Mouse (Mus musculus) right cerebral cortex, postnatal 14 days (tissue): ENCODE results near the gene Bco1.

Experiments used
- DNase-seq: peaks from one replicate; pipeline ENCODE4 v3.0.0; 2022

Gene Bco1

DNA sequence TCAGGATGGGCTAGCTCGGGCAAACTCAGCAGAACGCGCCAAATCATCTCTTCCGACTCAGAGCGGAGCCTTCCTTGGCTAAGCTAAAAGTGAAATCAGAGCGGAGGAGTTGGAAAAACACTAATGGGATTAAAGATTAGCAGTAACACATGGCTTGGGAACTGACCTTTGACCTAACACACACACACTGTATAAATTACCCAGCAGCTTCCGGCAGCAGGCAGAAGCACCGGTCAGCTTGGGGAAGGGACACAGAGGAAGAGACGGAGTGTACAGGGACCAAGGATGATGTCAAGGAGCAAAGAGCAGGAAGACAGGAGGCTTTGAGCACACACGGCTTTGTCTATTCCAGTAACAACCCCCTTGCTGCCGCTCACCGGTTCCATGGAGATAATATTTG is at the start of gene Bco1:
Gene Bco1 (plus strand): TSS at position 208 of the 400 bp plus-strand sequence.
- no peak for DNase-seq

DNA sequence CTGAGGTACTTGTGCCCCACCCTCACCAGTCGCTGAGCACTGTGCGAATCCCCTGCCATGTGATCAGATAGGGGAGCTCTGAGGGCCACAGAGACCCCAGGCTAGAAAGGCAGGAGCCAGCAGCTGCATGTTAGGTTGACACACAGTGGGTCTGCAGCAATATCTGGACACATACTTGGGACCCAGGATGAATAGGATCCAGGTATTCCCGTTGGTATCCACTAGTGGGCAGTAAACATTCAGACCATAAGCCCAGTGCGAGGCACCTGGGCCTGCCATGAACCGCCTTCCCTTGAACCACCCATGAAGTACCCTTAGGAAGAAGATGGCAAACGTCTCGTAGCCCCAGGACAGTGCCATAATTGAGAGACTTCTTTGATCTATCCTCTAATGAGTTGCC is 46.2 kb upstream of the Bco1 start:
- DNase-seq: no peak

DNA sequence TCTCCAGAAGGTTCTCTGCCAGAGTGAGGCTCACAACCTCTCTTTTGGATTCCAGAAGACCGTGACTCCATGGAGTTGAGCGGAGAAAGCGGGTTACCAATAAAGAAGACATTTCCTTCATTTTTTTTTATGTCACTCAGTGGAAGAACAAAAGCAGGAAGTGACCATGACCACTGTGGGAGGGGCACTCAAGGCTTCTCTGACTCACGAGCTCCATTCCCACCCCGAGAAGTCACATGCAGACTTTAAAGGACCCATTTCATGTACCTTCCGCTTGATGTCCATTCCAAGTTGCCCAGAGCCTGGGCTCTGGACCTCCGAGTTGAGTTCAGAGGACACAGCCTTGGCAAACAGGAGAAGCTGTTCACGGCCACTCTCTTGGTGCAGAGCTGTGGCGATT is 44.9 kb upstream of the Bco1 start:
- no peak for DNase-seq

DNA sequence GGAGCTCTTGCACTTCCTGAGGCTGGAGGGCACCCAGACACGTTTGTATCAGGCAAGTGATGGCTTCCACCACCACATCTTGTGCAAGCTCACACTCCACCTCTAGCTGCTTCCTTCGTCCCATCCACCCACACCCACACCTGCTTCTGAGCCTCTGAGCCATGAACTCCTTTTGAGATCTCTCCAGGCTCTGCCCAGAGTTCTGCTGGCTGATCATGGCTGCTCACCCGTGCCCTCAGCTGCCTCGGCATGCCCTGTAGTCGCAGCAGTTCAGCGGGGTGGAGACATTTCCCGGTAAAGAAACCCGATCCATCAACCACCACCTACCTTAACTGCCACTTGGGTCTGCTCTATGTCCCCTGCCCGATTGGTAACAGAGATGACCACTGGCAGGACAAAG is 44.3 kb upstream of the Bco1 start:
- DNase-seq: no peak

DNA sequence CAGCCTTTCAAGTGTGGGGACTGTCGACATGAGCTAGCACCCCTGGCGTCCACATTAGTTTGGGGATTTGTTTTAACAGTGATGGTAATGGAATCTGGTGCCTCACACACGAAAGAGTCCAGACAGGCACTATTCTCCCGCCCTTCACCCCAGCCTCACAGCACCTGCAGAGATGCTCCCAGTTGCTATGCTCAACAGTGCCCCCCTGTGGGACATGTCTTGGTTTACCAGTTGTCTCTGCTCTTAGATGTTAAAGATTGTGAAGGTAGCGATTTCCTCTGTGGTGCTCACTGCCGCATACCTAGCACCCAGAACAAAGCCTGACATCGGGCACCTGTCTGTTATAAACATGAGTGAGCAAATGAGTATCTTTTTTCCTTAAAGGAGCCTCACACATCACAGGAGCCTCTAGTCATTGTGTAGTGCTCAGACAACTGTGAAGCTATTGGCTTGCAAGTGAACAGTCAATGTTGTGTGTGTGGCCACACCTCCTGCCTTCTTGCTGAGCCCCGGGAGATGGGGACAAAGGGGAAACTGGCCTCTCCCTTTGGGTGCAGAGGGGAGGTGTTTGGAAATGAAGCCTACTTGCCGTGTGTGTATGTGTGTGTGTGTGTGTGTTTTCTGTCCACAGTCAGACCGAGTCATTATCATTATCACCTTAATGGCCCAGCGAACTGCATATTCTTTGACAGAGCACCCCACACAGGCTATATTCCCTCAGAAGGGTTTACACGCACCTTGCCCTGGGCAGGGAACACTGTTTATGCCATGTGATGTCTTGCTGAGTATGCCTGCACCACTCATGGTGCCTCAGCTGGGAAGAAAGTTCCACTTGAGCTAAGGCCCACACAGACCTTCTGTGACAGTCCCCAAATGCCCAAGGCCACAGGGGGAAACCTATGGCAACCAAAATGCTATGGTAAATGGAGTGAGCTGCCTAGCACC is 42.2 kb upstream of the Bco1 start:
- DNase-seq: peak; percentile 24

DNA sequence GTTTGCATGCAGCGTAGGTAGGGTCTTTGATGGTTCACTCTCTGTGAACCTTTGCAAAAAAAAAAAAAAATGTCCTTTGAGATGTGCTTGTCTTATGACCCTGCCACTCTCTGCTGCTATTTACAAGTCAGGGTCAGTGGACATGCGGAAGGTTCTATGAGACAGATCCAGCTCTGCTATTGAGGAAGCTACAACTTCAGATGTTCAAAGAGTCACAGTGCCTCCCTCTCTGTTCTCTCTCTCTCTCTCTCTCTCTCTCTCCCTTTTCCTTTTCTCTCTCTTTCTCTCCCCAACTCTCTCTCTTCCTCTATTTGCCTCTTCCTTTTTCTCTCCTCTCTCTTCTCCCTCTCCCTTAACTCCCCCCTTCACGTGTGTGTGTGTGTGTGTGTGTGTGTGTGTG is 41.5 kb upstream of the Bco1 start:
- DNase-seq: no peak

DNA sequence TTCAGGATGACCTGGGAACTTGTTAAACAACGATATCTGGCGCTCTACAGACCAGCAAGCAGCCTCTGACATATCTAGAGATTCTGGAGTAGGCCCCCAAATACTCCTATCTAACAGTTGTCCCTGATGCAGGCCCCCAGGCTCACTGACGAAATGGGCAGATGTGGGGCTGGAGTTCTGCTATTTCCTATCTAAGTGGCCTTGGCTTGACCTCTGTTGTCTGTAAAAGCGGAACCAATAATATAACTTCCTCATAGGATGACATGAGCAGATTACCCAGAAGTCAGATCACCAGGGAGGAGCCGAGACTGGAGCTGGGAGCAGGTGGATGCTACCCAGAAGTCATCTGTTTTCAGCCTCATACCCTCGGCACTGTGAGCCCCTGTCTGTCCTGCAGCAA is 40.6 kb upstream of the Bco1 start:
- DNase-seq: no peak

DNA sequence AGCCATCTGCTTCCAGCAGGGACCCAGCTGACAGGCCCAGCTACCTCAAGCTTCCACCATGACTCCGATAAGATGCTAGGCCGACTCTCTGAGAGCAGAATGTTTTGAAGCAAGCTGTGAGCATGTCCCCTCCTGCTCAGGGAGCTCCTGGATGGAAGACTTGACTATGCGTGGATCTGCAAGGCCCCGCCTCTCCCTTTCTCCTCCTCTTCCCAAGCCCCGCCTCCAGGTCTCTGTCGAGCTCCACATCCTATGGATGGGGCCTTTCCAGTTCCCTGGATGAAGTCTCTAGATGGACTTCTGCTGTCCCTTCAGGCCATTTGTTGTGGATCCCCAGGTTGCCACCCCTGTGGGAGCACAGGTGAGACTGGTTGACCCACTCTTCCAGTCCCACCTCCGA is 36.6 kb upstream of the Bco1 start:
- DNase-seq: no peak

DNA sequence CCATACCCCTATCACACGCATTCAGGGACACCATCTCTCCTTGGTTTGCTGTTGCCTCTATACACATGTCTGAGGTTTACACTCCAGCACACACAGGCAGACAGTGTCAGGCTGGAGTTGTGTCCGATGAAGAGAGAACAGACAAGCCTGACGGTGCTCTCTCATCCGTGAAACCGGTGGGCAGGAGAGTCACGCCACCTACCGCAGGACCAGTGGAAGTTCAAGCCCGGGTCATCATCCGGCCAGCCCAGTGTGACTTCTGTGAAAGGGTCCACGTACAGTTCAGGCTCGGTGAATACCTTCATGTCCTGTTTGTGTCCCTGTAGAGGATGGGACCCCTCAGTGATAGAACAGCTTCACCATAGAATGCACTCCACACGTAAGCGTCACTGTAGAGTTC is 35.3 kb upstream of the Bco1 start:
- DNase-seq: no peak

DNA sequence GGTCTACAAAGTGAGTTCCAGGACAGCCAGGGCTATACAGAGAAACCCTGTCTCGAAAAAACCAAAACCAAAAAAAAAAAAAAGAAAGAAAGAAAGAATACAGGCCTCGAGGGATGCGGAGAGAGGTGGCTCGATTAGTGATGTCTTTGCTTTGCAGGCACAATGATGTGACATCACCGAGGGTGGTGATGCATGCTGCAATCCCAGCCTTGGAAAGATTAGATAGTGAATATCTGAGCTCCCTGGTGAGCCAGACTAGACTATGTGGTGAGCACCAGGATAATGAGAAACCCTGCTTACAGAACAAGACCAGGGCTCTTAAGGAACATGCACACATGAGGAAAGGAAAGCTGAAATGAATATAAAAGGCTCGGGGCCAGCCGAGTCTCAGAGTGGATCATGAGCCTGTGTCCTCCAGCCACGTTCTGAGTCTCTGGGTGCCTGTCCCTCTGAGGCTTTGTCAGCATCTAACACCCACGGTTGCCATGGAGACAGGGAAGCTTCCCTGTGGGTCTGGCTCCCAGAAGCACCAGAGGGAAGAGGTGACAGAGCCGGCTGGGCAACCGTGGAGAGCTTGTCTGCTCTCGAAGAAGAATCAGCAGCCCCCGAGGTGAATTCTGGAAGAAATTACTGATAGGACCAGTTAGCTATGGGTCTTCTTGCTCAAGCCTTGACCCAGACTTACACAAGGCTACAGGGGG is 34.3 kb upstream of the Bco1 start:
- DNase-seq: peak; percentile 56

DNA sequence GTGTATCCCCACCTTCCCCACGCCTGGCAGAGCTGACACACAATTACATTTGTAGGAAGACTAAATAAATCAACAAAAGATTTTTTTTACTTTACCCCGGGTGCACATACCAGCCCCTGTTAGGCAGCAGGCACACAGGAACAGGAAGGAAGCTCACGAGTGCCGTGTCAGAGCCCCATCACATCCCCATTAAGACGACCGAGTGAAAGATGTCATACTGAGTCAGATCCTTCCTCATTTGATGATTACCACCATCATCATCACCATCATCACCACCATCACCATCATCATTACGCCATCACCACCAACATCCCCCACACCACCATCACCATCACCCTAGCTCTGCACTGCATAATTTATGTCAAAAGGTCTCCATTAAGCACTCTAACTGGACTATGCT is 28.7 kb upstream of the Bco1 start:
- no peak for DNase-seq

DNA sequence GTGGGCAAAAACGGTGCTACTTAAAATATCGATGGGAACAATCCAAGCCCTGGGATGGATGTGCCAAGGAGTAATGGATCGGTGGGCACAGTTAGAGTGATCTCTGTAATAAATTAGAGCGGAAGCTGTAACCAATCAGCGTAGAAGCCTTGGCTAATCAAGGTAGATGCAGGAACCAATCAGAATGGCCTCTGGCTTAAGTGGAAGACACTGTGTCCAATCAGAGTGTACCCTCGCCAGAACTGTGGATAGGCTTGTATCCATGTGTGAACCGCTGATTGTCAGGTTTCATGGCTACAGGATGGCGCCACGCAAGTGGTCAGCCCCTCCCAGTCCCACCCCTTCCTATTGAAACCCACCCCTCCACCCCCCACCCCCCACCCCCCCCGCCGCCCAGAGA is 28.3 kb upstream of the Bco1 start:
- DNase-seq: no peak

DNA sequence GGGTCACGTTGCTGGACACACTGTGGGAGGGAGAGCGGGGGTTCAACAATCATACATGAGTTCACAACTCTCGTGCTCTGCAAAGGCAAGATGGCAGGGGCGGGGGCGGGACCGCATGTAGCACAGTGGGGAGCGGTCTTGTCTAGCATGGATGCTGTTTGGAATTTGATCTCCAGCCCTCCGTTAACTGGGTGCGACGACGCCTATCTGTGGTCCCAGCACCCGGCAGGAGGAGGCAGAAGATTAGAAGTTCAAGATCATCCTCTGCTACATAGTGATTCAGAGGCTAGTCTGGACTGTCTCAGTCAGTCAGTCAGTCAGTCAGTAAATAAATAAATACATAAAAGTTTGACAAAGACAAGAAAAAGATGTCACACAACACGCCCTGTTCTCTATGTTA is 27.4 kb upstream of the Bco1 start:
- DNase-seq: no peak

DNA sequence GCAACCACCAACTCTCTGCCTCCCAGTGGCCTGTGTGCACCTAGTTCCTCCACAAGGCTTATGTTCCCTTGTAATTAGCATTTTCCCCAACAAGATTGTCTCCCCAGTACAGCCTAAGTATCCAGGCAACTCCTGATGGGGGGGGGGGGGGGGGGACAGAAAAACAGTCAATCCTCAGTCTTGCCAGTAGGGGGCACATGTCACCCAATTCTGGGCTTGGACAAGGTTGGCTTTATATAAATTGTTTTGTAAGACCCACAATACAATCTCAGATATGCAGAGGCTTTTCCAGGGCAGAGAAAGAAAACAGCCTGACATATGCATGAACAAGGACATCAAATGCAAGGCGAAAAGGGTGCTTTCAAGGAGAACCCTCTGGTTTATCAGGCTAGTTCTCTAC is 25.9 kb upstream of the Bco1 start:
- peak; percentile 26 for DNase-seq

DNA sequence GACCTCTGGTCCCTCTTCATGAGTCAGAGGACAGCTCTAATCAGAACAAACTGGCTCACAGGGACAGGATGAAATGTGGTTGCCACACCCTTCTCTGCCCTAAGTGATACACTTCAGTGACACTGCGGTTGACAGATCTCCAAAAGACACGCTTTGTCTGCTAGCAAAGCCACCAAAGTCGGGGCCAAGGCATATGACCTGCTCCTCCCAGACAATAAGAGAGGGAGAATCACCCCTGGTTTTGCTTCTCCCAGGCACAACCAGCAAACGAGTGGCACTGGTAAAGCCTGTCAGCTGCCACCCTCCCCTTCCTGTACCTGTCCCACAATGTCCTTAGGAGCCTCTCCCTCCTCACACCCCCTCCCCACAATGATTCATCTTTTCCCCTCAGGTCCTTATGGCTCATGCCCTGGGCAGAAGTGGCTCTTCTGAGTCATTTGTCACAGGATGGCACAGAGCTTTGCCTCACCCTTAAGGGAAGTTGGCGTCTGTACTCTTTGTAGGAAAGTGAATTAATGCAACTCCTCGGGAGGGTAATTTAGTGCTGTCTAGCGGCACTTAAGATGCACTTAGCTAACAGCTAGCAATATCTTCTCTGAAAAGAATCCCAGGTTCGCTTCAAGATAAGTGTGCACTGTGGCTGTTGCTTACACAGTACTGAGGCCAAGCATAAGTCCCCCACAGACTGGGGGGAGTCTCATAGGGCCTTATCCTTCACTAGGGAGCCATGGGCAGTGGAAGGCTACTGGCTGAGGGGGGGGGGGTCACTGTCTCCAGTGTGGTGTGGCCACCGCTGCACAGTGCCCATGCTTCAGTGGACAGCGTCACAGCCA is 21.1 kb upstream of the Bco1 start:
- no peak for DNase-seq

DNA sequence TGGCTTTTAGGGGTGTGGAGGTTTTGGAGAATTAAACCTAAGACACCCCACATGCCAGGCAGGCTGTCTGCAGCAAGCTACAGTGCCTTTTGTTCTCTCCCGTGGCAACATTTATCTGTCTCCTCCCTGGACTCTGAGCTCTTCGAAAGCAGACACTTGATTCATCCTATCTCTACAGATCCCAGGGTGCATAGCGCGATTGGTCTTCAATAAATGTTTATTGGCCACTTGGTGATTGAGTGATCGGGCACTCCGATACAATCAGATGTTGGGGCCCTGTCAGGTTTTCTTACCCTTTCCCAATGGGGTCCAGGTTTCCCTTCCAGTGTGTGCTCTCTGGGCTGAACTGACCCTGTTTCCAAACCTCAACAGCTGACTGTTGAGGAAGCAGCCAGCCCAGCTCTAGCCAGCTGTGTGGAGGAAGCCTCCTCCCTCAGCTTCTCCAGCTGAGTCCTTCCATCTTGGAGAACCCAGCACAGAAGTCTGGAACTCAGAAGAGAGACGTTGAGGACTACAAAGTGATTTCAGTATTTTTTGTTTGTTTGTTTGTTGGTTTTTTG is 17.2 kb upstream of the Bco1 start:
- DNase-seq: no peak

DNA sequence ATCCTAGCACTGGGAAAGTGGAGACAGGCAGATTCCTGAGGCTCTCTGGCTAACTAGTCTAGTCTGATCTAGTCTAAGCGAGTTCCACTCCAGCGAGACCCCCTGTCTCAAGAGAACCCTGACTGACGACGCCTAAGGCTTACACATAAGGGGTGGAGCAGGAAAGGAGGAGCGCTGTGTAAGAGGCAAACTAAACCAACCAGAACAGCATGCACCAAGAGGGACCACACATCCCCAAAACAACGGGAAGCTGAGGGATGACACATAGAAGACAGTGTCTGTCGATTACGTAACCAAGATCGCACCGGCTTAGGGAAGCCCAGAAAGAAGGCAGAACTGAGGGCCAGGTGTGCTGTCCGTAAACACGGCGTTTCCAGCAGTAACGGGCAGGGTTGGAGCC is 16.0 kb upstream of the Bco1 start:
- no peak for DNase-seq

DNA sequence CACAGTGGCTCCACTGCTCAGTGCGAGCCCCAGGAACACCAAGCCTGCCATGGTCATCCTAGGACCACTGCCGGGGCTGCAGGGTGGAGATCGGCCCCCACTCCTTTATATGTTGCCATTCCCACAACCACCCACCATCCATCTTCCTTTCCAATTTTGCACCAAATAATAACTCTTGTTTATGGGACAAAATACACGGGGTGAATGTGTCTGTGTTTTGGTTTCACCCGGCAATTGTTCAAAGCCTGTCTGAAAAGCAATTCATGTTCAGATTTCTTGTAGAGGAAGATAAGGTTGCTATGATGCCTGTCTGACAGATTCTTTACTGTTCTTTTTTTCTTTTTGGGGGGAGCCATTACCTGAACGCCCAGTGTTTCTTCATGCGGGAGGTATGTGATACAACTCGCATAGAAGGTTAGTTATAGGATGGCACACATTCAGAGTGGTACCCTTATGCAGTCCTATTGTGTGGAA is 13.2 kb upstream of the Bco1 start, which contains the start of gene Pkd1l2:
Gene Pkd1l2 (minus strand): TSS at position 51 of the 474 bp plus-strand sequence.
- DNase-seq: no peak

DNA sequence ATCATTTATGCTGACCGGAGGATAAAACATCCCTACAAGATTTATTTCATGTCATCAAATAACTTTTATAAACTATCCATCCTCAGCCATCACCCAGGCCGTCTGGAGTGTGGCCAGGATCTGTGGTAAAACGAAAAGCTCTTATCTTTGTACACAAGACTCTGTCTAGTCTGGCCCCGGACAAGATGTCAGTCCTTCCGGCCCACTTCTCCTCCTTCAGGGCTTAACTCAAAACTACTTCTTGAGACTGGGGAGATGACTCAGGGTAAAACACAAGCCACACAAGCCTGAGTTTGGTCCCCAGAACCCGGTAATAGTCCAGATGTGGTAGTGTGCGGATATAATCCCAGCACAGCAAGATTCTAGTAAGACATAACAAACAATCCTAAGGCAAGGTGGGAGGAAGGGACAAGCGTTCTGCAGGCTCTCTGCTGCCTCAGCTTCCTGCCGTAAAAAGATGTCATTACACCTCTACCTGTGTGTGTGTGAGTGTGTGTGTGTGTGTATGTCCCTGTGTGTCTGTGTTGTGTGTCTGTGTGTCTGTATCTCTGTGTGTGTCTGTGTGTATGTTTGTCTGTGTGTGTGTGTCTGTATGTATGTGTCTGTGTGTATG is 12.6 kb upstream of the Bco1 start:
- DNase-seq: no peak

DNA sequence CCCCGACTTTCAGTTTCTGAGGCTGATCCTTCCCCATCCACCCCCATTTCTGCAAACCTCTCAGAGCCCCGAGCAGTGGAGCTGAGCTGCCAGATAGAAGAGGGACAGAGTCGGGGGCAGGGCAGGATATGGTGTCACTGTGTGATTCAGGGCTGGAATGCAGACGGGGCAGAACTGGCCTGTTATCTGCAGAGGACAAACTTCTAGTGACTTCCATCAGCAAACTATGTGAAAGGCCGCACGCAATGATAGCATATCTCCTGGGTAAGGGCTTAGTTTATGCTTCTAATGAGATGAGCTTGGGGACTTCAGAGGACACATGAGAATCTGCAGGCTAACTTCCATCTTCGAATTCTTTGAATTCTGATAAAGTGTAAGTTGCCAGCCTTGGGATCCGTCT is 10.1 kb upstream of the Bco1 start:
- no peak for DNase-seq

DNA sequence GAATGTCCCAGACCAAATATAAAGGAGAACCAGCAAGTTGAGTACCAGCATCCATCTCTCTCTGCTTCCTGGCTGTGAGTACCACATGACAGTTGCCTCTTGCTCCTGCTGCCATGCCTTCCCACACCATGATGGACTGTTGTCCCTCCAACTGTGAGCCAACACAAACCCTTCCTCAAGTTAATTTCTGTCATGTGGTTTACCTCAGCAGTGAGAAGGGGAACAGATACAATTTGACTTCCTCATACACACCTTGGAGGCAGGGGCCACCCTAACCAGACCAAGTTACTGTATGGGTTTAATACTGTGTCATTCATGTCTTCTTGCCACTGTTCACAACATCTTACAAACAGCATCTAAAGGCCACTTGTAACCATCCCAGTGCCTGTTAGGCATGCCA is 8.6 kb upstream of the Bco1 start:
- DNase-seq: no peak

DNA sequence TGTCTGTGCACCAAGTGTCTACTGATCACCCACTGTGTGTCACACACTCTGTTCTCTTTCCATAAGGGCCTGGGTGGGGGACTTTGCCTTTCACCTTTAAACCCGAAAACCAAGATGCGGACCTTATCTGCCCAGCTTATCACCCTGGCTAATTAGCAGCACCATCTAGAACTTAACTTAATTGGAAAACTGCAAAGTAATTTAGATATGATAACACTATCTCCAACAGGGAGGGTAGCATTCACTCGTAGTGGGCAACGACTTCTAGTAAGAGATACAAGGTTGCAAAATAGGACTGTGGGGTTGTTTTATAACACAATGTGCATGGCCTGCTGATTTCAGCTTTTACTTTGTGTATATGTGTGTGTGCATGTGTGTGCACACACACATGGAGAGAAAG is 5.9 kb upstream of the Bco1 start:
- no peak for DNase-seq
